Mouse (Mus musculus): ENCODE measurements at regions not wholly inside any gene's neighbourhood (a gene's known extent, or its start where the extent isn't known, plus 50 kb on each side); places are given as distances from the start of the nearest gene placed in this dataset.

- Histone ChIP-seq H3K4me1 (ENCODE audit: control insufficient read depth, insufficient read depth, low read length) (no peaks in the 10 kb centered on the region), H3K27ac (ENCODE audit: low read depth, low read length) (no peak overlapping the region), H3K4me2 (ENCODE audit: low read depth, low read length) (no peak overlapping the region), H3K9me3 (ENCODE audit: control insufficient read depth, low read length) (no peaks in the 10 kb centered on the region), H3K4me3 (ENCODE audit: low read depth, low read length) (no peak overlapping the region), H3K36me3 (ENCODE audit: control insufficient read depth, insufficient read depth, low read length) (no peaks in the 10 kb centered on the region), H3K27me3 (ENCODE audit: control insufficient read depth, insufficient read depth, low read length) (no peaks in the 10 kb centered on the region), H3K9ac (replicated peaks; ENCODE audit: low read depth, low read length) (no peak overlapping the region)
- ATAC-seq (ENCODE audit: low read depth): no peak
- 73% methylated on average over 13 of the region's 13 CpGs for WGBS
These were observed 100.4 kb downstream of the Ddx11 start for GRCm38 (mm10) chr17:66223711-66224110.

DNA sequence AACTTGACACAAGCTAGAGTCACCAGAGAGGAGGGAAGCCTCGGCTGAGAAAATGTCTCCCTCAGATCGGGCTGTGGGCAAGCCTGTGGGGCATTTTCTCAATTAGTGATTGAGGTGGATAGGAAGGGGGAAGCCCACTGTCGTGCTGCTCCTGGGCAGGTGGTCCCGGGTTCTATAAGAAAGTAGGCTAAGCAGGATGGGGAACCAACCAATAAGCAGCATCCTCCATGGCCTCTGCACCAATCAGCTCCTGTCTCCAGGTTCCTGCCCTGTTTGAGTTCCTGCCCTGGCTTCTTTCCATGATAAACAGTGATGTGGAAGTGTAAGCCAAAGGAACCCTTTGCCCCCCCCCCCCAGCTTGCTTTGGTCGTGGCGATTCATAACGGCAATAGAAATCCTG, 100.9 kb downstream of the Ddx11 start:
- H3K27ac ChIP-seq (ENCODE audit: low read depth, low read length): no peak overlapping the region
- H3K4me2 ChIP-seq (ENCODE audit: low read depth, low read length): no peak overlapping the region
- 65% methylated on average over 7 of the region's 7 CpGs for WGBS
- H3K4me3 ChIP-seq (ENCODE audit: low read depth, low read length): no peak overlapping the region
- H3K9ac ChIP-seq (replicated peaks; ENCODE audit: low read depth, low read length): no peak overlapping the region
- H3K4me1 ChIP-seq (ENCODE audit: control insufficient read depth, insufficient read depth, low read length): no peaks in the 10 kb centered on the region
- H3K36me3 ChIP-seq (ENCODE audit: control insufficient read depth, insufficient read depth, low read length): no peaks in the 10 kb centered on the region
- H3K9me3 ChIP-seq (ENCODE audit: control insufficient read depth, low read length): no peaks in the 10 kb centered on the region
- ATAC-seq (ENCODE audit: low read depth): no peak; the same call in 1 of the 2 replicates
- H3K27me3 ChIP-seq (ENCODE audit: control insufficient read depth, insufficient read depth, low read length): no peaks in the 10 kb centered on the region

DNA sequence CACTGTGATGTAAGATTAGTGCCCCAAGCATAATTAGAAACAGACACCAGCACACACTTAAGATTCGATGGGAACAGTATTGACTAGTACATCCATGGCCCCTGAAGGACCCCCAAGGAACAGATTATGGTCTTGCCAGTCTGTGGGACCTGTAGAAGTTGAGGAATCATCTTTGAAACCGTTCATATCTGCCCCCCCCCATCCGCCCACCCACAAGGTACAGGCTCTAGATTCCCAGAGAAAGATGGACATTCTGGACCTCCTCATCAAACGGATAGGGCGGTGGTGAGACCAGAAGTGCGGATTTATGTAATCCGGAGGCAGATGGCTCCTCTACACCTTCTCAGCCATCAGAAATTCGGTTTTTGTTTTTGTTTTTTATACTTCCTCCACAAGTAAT, 109.1 kb downstream of the Ddx11 start:
- no peak overlapping the region for H3K9ac ChIP-seq (replicated peaks; ENCODE audit: low read depth, low read length)
- no peak for ATAC-seq (ENCODE audit: low read depth)
- no peaks in the 10 kb centered on the region for H3K27me3 ChIP-seq (ENCODE audit: control insufficient read depth, insufficient read depth, low read length)
- H3K27ac ChIP-seq (ENCODE audit: low read depth, low read length): no peak overlapping the region
- H3K9me3 ChIP-seq (ENCODE audit: control insufficient read depth, low read length): no peaks in the 10 kb centered on the region
- no peak overlapping the region for H3K4me2 ChIP-seq (ENCODE audit: low read depth, low read length)
- H3K36me3 ChIP-seq (ENCODE audit: control insufficient read depth, insufficient read depth, low read length): no peaks in the 10 kb centered on the region
- WGBS: 82% methylated on average over 8 of the region's 8 CpGs
- H3K4me3 ChIP-seq (ENCODE audit: low read depth, low read length): no peak overlapping the region
- H3K4me1 ChIP-seq (ENCODE audit: control insufficient read depth, insufficient read depth, low read length): no peaks in the 10 kb centered on the region

- H3K27ac ChIP-seq (ENCODE audit: low read depth, low read length): no peak overlapping the region
- no peak overlapping the region for H3K4me3 ChIP-seq (ENCODE audit: low read depth, low read length)
- H3K4me2 ChIP-seq (ENCODE audit: low read depth, low read length): no peak overlapping the region
- no peaks in the 10 kb centered on the region for H3K36me3 ChIP-seq (ENCODE audit: control insufficient read depth, insufficient read depth, low read length)
- 62% methylated on average over 18 of the region's 18 CpGs for WGBS
- no peak overlapping the region for H3K9ac ChIP-seq (replicated peaks; ENCODE audit: low read depth, low read length)
- no peaks in the 10 kb centered on the region for H3K4me1 ChIP-seq (ENCODE audit: control insufficient read depth, insufficient read depth, low read length)
- no peaks in the 10 kb centered on the region for H3K27me3 ChIP-seq (ENCODE audit: control insufficient read depth, insufficient read depth, low read length)
- no peak for ATAC-seq (ENCODE audit: low read depth)
- H3K9me3 ChIP-seq (ENCODE audit: control insufficient read depth, low read length): no peaks in the 10 kb centered on the region
These were observed 109.6 kb downstream of the Ddx11 start for GRCm38 (mm10) chr17:66232891-66233421.

- Histone ChIP-seq H3K4me3 (ENCODE audit: low read depth, low read length) (no peak overlapping the region), H3K9ac (replicated peaks; ENCODE audit: low read depth, low read length) (no peak overlapping the region), H3K27me3 (ENCODE audit: control insufficient read depth, insufficient read depth, low read length) (no peaks in the 10 kb centered on the region), H3K4me2 (ENCODE audit: low read depth, low read length) (no peak overlapping the region), H3K4me1 (ENCODE audit: control insufficient read depth, insufficient read depth, low read length) (no peaks in the 10 kb centered on the region), H3K27ac (ENCODE audit: low read depth, low read length) (no peak overlapping the region), H3K9me3 (ENCODE audit: control insufficient read depth, low read length) (no peaks in the 10 kb centered on the region), H3K36me3 (ENCODE audit: control insufficient read depth, insufficient read depth, low read length) (no peaks in the 10 kb centered on the region)
- no peak for ATAC-seq (ENCODE audit: low read depth)
- WGBS: 50% methylated on average over 12 of the region's 12 CpGs
These were observed 110.2 kb downstream of the Ddx11 start for GRCm38 (mm10) chr17:66233451-66233951.

- Histone ChIP-seq H3K4me3 (ENCODE audit: low read depth, low read length) (no peak overlapping the region), H3K9me3 (ENCODE audit: control insufficient read depth, low read length) (no peaks in the 10 kb centered on the region), H3K27me3 (ENCODE audit: control insufficient read depth, insufficient read depth, low read length) (no peaks in the 10 kb centered on the region), H3K36me3 (ENCODE audit: control insufficient read depth, insufficient read depth, low read length) (no peaks in the 10 kb centered on the region), H3K4me2 (ENCODE audit: low read depth, low read length) (no peak overlapping the region), H3K27ac (ENCODE audit: low read depth, low read length) (no peak overlapping the region), H3K4me1 (ENCODE audit: control insufficient read depth, insufficient read depth, low read length) (no peaks in the 10 kb centered on the region), H3K9ac (replicated peaks; ENCODE audit: low read depth, low read length) (no peak overlapping the region)
- no peak for ATAC-seq (ENCODE audit: low read depth)
- WGBS: 80% methylated on average over 19 of the region's 19 CpGs
These were observed 111.1 kb downstream of the Ddx11 start for GRCm38 (mm10) chr17:66234432-66234831.

- WGBS: 3% methylated on average over 19 of the region's 19 CpGs
- ATAC-seq (ENCODE audit: low read depth): peak; percentile 88
These were observed 111.9 kb downstream of the Ddx11 start for GRCm38 (mm10) chr17:66235096-66235805.

DNA sequence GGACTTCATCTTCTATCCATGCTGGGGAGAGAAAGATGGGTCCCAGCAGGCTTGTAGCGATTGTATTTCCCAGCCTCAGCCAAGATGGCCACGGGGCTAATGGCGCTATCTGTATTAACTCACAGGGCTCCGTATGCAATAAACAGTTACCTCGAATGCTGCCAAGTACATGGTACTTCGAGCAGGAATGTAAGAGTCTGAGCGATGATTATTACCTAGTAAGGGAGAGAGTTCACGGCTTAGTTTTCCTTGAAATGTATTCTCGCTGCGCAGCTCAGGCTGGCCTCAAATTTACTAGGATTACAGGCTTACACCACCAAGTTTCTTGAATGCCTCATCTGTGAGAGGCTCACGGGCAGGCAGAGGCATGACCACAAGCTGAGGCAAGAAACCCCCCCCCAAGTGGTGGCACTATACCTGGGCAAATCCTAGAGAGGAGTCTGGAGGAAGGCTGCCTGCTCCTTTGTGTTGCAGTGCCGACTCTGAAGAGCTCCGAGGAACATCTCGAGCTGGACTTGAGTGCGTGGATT, 112.6 kb downstream of the Ddx11 start:
- H3K27me3 ChIP-seq (ENCODE audit: control insufficient read depth, insufficient read depth, low read length): no peaks in the 10 kb centered on the region
- peak; percentile 21 for ATAC-seq (ENCODE audit: low read depth)
- H3K4me3 ChIP-seq (ENCODE audit: low read depth, low read length): no peak overlapping the region
- H3K27ac ChIP-seq (ENCODE audit: low read depth, low read length): peak overlapping the region; percentile 11; the same call in 1 of the 2 replicates
- no peak overlapping the region for H3K9ac ChIP-seq (replicated peaks; ENCODE audit: low read depth, low read length)
- 71% methylated on average over 15 of the region's 15 CpGs for WGBS
- no peaks in the 10 kb centered on the region for H3K36me3 ChIP-seq (ENCODE audit: control insufficient read depth, insufficient read depth, low read length)
- no peaks in the 10 kb centered on the region for H3K4me1 ChIP-seq (ENCODE audit: control insufficient read depth, insufficient read depth, low read length)
- peak overlapping the region; percentile 49 for H3K4me2 ChIP-seq (ENCODE audit: low read depth, low read length)
- H3K9me3 ChIP-seq (ENCODE audit: control insufficient read depth, low read length): no peaks in the 10 kb centered on the region

More at GRCm38 (mm10) chr17:66235096-66235805, 111.9 kb downstream of the Ddx11 start:
- Histone ChIP-seq H3K36me3 (ENCODE audit: control insufficient read depth, insufficient read depth, low read length) (no peaks in the 10 kb centered on the region), H3K27ac (ENCODE audit: low read depth, low read length) (peak overlapping the region; percentile 11; the same call in 1 of the 2 replicates), H3K4me1 (ENCODE audit: control insufficient read depth, insufficient read depth, low read length) (no peaks in the 10 kb centered on the region), H3K4me2 (ENCODE audit: low read depth, low read length) (peak overlapping the region; percentile 49), H3K9ac (replicated peaks; ENCODE audit: low read depth, low read length) (no peak overlapping the region; the same call in 1 of the 2 replicates), H3K27me3 (ENCODE audit: control insufficient read depth, insufficient read depth, low read length) (no peaks in the 10 kb centered on the region), H3K9me3 (ENCODE audit: control insufficient read depth, low read length) (no peaks in the 10 kb centered on the region), H3K4me3 (ENCODE audit: low read depth, low read length) (peak overlapping the region; percentile 15; the same call in 1 of the 2 replicates)
